Mouse (Mus musculus) mature B cell (primary cell): ENCODE results near the gene Cyld.
"Not testable (repeated sequence)": the region's sequence is repeated elsewhere in the genome, so short reads cannot be mapped to it uniquely, and the experiment has no call there.

Experiments used
- in situ Hi-C: fragments of 300-500 bp; cut with MboI; formaldehyde crosslinking; loops from 2 replicates; pipeline ENCODE4 v1.14.3; 2019

Gene Cyld

DNA sequence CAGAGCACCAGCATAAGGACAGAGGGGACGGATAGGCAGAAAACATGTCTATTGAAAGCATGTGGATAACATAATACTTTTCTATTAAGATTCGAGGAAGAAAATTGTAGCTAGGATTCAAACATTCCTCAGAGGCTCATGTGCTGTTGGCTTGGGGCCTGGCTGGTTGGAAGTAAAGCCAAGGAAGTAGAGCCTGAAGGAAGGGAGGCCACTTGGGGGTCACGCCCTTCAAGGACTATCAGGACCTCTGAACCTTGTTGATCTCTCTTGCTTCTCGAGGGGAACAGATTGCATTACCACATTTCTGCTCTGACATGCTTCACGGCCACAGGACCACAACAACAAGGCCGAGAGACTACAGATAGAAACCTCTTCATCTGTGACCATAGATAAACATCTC, 7.7 kb upstream of the Cyld start:
- in situ Hi-C loops, result no loop called here

DNA sequence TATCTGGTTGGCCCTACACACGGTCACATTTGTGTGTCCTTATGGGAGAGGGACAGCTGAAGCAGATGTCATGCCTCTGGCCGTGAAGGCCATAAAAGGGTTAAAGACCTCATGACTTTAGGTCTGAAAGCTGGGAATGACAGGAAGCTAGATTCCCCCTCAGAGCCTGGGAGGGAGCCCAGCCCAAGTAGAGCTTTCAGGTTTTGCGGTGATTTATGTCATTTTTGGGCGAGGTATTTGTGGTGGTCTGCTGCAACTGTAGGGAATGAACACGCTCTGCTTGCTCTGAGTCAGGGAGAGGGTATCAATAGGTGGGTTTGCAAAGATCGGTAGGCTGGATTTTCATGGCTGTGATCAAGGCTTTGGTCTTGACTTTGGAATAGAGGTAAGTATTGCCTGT, 6.9 kb upstream of the Cyld start:
- in situ Hi-C loops, result no loop called here

DNA sequence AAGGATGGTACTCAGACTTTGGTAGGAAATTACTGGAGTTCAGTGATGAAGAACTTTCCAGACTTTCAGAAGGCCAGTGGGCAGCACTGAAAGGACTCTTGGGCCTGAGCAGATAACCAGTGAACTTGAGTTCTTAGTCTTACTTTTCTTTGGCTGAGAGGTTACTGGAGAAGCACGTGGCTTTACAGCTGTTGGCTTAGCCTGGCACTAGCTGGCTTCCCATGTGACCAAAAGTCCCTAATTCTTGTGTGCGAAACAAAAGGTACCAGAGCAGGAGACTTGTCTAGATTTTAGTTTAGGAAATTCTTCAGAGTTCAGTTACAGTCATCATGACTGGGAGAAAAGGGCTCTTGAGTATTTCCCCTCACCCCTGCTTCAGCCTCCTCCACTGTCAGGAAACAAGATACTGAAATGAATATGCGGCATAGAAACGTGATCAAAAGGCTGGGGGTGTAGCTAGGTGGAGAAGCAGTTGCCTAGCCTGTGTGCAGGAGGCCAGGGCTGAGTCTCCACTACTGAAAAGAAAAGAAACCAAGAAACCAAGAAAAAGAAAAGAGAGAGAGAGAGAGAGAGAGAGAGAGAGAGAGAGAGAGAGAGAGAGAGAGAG, 5.4 kb upstream of the Cyld start:
- in situ Hi-C loops, result no loop called here

DNA sequence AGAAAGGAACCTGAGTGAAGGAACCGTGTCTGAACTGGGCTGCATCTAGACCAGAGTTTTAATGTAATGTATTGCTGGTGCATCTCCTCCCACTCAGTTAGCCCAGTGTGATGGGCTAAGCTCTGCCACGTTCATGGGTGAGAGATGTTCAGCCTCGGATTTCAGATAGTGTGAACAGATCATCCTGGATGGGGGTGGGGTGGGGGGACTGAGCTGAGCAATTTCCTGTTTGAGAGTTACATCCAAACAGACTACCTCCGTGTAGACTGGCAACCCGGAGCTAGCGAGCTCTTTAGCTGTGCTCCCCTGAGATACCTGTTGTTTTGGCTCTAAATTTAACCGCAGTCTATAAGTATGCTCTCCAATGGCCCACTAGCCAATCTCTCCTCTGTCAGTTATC, 4.9 kb upstream of the Cyld start:
- in situ Hi-C loops, result no loop called here

DNA sequence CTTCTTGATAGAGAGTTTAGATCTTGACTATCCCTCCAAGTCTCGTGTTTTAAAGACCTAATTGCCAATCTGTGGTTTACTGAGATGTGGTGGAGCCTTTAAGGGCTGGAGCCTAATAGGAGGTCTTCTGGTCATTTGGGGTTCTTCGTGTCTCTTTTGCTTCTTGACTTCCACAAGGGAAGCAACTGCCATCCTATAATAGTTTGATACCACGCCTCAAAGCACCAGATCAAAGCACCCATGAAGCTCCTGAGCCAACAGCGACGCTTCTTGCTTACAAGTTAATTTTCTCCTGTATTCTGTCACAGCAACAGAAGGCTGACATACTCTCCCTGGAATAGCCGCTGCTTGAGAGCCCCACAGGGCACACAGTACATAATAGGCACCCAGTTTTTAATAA, 4.0 kb upstream of the Cyld start:
- in situ Hi-C loops, result no loop called here

DNA sequence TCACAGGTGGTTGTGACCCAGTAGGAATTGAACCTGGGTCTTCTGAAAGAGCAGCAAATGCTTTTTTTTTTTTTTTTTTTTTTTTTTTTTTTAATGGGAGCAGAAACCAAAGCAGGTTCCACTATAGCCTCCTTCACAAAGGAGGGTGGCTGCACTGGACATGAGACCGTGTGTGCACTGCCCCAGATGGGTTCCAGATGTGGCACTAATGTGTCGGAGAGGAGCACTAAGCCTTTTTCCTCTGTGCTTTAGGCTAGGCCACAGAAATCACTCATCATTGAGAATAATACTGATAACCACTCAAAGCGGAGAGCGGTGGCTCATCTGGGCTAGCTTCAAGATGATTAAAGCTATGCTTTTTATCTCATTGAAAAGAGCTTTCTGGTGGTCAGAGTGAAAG, 3.5 kb upstream of the Cyld start:
- in situ Hi-C loops, result no loop called here

DNA sequence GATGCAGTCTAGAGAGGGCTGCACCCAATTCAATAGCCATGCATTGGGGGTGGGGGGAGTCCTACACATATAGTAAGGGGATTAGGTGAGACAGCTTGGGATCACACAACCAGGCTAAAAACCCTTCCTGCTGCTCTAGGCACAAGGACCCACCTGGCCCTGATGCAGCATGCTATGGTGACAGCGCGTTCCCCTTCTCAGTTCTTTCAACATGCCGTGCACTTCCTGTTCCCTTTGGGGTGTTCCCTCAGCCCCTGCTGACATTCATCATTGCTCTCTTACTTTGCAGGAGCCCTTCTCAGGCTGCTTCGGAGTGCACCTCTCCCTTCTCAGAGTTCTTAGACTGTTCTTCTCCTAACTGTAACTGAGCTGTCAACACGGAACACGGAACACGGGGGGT, 2.5 kb upstream of the Cyld start:
- in situ Hi-C loops, result no loop called here

DNA sequence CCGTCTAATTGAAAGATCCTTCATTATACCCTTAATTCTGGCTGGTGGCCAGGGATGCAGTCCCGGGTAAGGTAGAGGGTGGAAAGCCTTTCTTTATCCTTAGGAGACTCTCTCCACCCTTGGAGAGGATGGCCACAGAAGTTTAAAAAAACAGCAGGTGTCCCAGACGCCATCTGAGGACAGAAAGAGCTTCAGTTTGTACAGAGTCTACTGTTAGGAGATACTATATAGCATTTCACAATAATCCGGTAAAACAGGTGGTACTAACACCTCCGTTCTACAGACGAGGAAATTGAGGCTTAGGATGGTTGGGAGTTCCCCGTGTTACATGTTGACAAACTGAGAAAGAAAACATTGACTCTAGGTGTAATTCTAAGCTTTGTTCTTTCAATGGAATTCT, 600 bp upstream of the Cyld start:
- in situ Hi-C loops, result no loop called here

DNA sequence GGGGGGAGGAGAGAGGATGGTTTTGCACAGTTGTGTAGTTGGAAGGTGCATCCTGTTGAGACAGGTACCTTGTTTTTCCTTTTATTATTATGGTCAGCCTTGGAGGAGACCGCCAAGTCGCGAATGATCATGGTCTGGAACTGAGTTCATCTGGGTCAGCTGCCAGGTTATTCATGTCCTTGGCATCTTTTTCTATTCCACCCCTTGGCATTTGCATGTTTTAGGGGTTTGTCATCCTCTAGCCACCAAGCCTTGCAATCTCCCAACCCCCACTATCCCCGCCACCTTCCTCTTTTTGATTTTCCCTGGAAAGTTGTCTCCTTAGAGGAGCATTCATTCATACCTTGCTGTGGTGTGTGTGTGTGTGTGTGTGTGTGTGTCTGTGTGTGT, 809 bp downstream of the Cyld start:
- in situ Hi-C loops, result no loop called here

DNA sequence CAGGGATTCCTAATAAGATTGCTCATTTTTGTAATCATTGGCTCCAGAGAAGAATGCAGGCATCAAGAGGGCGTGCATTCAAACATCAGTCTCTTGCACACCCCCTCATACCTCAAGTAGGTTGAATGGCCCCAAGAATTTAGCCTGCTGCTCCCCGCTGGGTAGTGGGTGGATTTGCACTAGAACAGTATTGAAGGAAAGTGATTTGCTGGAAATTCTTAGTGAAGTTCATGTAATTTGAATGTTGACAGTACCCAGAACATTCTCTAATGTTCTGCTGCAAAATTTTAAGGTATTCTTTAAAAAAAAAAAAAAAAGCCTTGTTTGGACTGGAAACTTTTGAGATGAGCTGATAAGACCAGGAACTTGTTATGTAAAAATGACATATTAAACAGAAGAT, 1.2 kb downstream of the Cyld start:
- in situ Hi-C loops, result no loop called here

DNA sequence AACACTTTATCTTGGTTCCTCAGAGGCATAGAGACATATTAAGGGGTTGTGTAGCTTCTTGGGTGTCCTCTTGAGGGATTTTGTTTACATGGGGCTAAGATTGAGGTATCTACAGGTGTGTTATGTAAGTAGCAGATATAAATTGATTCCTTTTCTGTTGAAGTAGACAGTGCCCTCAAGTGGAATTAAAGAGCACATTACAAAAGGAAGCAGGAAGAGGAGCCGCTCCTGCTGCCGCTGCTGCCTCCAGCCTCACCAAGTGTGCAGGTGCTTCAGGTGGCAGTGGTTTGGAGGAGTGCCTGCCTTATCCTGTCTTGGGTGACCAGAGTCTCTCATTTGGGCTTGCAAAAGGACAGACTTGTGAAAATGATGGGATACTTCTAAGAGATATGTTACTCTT, 4.8 kb downstream of the Cyld start:
- in situ Hi-C loops, result loop anchor here (5.0 kb wide), 1 partner anchor 64 kb away; the partner anchor contains the start of gene Snx20

DNA sequence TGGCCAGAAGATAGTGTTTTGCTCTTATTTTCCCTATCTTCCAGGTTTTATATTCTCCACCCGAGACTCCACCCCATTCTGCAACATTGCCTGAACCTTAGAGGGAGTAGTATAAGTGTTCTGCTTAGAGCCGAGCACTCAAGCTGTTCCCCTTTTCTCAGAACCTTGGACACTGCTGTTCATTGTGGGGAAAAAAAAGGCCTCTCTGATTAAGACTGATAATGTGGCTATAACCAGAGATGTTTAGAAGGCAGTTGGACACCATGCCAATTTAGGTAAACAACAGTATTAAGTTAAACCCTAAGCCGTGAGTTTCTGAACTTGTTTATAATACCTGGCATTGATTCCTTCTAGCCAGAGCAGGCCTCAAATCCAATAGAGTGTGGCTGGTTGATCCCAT, 6.0 kb downstream of the Cyld start:
- in situ Hi-C loops, result loop anchor here (5.0 kb wide), 1 partner anchor 66 kb away; the partner anchor contains the start of gene Snx20

DNA sequence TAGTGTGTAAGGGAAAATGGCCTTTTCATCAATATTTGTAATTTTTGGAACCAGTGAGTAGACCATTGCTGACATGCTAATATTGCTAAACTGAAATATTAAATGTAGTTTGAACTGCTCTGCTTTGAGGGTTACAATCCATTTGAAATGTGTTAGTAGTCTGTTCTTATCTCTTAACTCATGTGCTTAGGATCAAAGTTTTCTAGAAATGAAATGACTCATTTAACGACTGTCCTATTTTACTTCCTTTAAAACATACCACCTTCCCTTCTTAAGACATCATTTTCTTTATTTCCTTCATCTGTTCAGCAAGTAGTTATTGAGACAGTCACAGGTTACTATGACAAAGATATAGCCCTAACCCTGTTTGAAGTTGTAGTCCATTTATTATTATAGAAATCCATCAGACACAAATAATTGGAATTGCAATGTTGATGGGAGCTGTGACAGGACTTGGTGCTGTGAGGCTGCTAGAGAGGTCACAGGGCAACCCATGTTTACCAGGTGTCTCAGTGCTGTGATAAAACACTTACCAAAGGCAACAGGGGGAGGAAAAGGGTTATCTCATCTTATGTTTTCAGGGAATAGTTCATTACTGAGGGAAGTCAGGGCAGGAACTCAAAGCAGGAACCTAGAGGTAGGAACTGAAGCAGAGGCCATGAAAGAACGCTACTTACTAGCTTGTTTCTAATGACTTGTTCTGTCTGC, 26.6 kb downstream of the Cyld start:
- in situ Hi-C loops, result no loop called here

DNA sequence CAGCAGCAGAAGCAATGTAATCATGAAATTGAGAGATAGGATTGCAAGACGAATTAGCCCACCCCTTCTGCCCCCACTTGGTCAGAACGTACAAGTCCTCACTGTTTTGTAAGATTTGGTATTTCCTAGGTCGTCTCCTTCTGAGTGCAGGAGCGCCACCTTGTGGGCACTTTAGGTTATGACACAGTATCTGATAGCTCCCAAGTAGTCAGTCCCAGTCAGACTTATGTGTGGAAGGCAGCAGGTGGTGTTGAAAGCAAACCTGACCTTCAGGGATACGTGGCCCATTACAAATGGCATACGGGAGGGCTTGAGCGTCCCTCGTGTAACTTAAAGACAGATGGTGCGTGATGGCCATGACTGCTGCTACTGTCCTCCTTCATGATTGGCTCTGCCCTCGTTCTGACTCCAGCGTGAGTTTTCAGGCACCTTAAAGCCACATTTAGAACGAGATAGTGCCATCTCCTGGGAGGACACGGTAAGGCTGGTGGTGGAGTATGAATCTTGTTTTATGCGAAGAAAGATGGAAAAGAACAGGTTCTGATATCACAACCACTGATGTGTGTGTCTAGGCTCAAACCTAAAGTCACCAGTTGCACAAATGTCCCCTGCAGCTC, 58.5 kb downstream of the Cyld start:
- in situ Hi-C loops, result no loop called here

DNA sequence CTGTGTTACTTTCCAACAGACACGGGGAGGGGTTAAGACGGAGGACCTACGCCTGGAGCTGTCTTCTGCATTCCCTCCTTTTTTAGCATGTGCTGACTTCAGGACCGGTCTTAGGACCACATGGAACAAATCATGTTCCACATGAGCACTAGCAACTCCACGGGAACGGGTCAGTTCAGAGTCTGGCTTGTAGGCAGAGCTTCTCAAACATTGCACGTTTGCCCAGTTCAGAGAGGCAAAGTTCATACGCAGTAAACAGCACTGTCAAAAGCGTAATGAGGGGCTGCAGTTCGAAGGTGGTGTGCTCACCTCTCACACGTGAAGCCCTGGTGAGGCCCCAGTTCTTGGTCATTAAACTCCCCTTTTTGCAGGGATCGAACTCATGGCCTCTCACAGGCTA, 65.2 kb downstream of the Cyld start:
- in situ Hi-C loops, result no loop called here

DNA sequence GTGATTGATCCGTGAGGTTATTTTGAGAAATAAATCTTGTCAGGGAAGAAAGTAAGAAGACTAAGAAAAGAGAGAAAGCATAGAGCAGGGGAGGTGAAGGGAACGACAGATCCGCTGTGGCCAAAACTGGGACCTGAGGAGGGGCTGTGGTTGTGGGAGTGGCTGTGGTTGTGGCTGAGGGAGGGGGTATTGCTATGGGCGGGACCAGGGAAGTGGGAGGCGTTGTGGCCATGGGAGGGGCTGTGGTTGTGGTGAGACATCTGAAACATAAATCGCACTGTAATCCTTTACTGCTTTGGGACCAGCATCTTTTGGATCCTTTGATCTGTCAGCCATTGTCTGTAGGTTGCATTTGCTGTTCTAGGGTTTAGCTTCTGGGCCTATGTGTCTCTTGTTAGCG, 74.4 kb downstream of the Cyld start:
- in situ Hi-C loops, result no loop called here

DNA sequence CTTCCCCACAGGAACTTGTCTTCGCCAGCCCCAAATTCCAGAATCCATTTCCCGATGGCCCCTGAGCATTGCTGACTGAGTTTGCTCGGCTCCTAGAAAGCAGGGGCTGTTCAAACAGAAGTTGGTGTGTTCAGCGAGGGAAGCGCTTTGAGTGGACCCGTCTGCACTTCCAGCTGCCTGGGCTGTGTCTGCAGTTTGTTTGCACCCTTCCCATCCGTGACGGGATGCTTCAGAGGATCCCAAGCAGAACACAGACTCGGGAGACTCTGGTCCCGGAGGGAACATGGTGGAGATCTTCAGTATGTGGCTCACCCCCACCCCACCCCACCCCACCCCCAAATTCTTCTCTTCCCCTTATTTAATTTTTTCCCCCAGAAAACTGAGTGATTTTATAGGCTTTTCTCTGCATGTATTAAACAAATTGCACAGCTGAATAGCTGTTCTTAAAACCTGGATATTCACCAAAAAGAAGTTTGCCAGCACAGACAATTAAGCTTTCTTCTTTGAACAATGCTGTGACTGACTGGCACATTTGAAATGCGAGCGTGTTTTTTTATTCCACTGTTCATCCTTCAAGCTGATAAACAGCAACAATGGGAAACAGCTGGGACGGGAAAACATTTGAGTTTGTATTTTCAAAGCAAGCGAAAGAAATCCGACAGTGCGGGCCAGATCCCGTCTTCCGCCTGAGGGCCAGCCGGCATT, 77.9 kb downstream of the Cyld start:
- in situ Hi-C loops, result no loop called here

DNA sequence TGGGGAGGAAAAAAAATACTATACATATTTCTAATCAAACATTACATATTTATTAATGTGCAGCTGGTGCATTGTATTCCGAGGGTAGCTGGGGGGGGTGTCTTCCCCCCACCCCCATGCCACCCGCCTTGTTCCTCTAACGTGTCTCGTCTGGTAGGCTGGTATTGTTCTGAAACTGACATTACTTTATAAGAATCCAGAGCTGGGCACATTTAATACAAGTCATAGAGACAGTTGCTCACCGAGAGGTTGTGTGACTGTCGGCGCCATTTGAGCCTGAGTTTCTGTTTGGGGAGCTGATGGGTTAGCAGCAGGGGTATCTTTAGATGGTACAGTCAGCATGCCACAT, 78.4 kb downstream of the Cyld start:
- in situ Hi-C loops, result no loop called here

DNA sequence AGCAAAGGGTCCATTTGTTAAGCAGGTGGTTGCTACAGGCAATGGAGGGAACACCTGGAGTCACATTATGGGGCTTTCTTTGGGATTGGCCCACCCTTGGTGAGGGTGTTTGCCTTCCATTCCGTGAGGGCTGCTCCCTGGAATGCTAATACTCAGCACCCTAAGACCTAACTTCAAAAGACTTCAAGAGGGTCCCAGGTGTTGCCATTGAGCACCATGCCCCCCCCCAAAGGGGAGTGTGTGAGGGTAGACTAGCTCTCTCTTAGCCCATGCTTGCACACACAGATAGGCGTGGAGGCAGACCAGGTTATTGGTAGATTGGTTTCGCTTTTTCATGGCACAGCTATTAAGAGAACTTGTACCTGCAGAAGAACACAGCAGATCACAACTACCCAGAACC, 83.3 kb downstream of the Cyld start:
- in situ Hi-C loops, result no loop called here

DNA sequence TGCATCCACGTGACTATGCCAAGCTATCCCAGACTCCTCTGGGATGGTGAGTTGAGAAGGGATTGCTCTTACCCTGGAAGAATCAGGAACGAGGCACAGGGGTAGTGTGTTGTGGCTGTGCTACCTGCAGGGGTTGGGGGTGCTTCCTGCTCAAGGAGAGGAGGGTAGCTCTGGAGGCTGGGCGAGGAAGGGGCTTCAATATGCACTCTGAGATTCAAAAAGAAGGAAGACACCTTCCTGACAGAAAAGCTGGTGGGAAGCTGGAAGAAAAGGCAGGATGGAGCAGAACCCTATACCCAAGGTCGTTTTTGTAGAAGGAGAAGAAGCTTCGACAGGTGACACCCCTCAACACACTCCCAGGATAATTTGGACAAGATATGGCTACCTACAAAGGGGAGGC, 84.5 kb downstream of the Cyld start:
- in situ Hi-C loops, result no loop called here

DNA sequence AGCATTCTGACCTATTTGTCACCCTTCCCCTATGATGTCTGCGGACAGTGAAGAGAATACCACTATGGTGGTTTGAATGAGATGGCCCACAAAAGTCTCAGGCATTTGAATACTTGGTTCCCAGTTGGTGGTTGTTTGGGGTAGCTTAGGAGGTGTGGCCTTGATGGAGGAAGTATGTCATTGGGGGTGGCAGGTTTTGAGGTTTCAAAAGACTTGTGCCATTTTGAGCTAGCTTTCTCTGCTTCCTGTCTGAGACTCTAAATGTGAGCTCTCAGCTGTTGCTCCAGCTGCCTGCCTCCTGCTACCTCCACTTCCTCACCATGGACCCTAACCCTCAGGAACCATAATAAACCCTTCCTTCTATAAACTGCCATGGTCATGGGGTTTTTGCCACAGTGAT, 86.9 kb downstream of the Cyld start:
- in situ Hi-C loops, result no loop called here

DNA sequence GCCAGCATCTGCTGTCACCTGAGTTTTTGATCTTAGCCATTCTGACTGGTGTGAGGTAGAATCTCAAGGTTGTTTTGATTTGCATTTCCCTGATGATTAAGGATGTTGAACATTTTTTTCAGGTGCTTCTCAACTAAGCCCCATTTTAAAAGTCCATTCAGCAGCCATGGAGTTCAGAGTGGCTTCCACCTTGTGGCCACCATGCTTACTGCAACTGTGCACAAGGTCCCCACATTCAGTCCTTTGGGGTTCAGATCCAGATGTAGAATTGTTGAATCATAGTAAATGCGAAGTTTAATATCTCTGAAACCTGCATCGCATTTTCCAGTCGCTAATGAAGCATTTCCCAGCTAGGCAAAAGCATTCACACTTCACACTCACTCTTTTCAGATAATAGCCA, 91.5 kb downstream of the Cyld start:
- in situ Hi-C loops, result not testable (repeated sequence)

DNA sequence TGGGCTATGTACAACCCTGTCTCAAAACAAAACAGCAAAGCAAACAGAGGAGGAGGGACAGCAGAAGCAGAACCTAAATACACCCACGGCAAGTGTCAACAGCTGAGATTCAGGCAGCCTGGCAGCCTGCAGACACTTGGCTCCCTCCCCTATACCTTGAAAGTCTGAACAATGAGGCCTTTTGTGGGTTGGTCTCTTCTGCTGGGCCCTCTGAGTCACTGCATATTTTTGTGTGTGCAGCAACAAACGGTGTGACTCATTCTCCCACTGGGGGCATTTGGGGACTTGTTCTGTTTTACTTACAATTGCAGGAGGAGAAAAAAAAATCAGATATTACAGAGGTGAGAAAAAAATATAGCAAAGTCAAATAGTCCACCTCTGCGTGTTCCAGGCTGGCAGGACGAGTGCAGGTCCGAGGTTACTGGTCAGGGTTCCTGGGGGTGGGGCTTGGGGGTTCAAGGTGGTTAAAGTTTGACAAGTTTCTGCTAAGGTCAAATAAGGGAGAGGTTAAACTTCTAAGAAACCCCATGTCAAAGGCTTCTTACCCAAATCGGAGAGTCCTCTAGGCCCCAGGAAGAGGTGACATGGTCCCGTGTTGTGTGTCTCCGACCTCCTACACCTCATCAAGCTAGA, 96.0 kb downstream of the Cyld start:
- in situ Hi-C loops, result no loop called here
